Mouse (Mus musculus) embryonic fibroblast, embryonic 13.5 days (primary cell): Measurements from ENCODE around the gene Mgat4b.

Experiments used
- CTCF ChIP-seq: IDR thresholded peaks from 2 replicates; pipeline ENCODE4 v1.5.1; 2011; ENCODE audit warnings: mild to moderate bottlenecking, control low read depth, low read length, moderate library complexity, borderline replicate concordance; ENCODE audit not compliant: insufficient read depth
- POLR2A ChIP-seq: IDR thresholded peaks from 2 replicates; pipeline ENCODE4 v1.6.1; 2011; ENCODE audit warnings: low read depth, mild to moderate bottlenecking, control low read depth, low read length, moderate library complexity

DNA sequence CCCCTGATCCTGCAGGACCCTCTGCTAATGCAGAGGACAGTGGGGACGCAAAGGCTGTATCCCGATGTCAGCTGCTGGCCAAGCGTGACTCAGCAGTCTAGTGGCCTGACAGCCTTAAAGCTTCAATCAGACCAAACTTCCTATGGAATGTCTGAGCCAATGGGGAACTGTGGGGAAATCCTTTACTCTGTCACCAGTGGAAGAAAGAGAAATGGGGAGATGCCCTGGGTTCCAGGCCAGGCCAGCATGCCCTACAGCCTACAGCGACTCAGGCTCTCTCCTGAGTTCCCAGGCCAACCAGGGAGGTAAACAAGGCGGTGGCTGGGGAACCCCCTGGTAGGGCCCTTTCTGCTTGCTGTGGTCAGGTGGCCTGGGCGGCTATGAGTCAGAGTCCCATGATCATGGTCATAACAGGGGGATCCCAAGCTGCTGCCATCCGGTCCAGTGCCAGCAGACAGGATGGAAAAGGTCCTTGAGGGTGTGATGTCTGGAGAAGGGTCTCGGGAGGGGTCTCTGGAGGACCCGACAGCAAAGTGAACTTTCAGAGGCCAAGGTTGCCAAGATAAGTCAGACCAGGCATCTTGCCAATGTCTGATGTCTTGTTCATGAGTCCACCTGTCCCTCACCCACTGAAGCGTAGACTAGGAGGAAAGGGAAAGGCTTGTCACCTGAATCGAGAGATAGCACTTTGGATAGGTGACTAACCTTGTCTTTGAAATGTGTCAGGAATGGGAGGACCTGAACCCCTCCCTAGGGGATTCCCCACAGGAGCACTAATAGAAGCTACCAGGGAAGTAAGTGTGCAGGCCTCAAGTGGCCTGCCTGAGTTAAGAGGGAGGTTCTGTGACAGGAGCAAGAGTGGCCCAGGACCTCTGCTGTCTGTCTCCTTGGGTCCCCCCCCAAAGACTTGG is 2.4 kb downstream of the Mgat4b start:
- no peak for TF ChIP-seq CTCF
- TF ChIP-seq POLR2A, result no peak
